Mouse (Mus musculus): ENCODE data around the gene Tcl1b3.

The Tcl1b3 gene

GRCm38 (mm10) chr12:105224621-105225320 lies 33.9 kb downstream of the Tcl1b3 start:
- DNase-seq (ENCODE audit: low read depth, low spot score), result no peak

- DNase-seq (ENCODE audit: low read depth, low spot score), result no peak
Observed at GRCm38 (mm10) chr12:105234362-105234761, 43.5 kb downstream of the Tcl1b3 start.

- DNase-seq (ENCODE audit: low read depth, low spot score), result no peak
Observed at GRCm38 (mm10) chr12:105235091-105235490, 44.2 kb downstream of the Tcl1b3 start.

DNA sequence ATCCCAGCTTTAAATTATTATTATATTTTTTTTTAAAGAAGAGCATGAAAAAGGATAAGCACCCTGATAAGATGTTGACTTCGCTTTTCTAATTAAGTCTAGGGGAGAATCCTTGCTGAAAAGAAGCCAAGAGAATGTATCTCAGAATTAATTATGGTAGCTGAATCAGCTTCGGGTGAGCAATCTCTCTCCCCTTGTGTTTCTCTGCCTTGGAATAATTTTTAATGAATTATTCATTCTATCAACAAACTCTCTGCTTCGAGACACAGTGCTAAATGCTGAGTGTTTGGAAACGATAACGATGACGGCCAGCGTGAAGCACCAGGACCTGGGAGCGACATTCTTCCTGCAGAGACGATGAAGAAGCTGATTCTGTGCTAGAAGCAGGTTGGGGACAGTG lies 48.2 kb downstream of the Tcl1b3 start:
- DNase-seq (ENCODE audit: low read depth, low spot score), result no peak
